Mouse (Mus musculus) olfactory bulb, adult 2 months (tissue): ENCODE measurements around the gene Klhdc4.

Experiments
- CTCF ChIP-seq: fragments of 200-500 bp; IDR thresholded peaks from 2 replicates; pipeline ENCODE4 v1.5.1; 2012; ENCODE audit warnings: low read depth, mild to moderate bottlenecking, low read length, moderate library complexity; ENCODE audit not compliant: insufficient read depth
- POLR2A ChIP-seq: fragments of 200-500 bp; IDR thresholded peaks from 2 replicates; pipeline ENCODE4 v1.6.1; 2012; ENCODE audit warnings: mild to moderate bottlenecking, low read depth, low read length, moderate library complexity; ENCODE audit not compliant: insufficient read depth

- TF ChIP-seq CTCF: no peak
- TF ChIP-seq POLR2A: no peak
These were observed 36.7 kb downstream of the Klhdc4 start for GRCm38 (mm10) chr8:121792627-121793026.
